Mouse (Mus musculus): ENCODE measurements around the gene Cd300a.

GRCm38 (mm10) chr11:114876621-114877020 is 13.2 kb upstream of the Cd300a start:
- TF ChIP-seq CTCF (IDR thresholded peaks at IDR 0.05; ENCODE audit: low read depth, low read length) (no peak), POLR2A (IDR thresholded peaks at IDR 0.05; ENCODE audit: borderline replicate concordance, low read depth, low read length) (no peak)

All from bone marrow macrophage, adult 2 months (primary cell).